Mouse (Mus musculus): ENCODE results near the gene Leng9. TPM values are rescaled to one million over a fixed set of nuclear protein-coding genes. Genes with fewer than 3 reads are reported as not detected.

Leng9 gene
- polyA plus RNA-seq, 1 experiment from 2014 or later = 3.1 TPM

DNA sequence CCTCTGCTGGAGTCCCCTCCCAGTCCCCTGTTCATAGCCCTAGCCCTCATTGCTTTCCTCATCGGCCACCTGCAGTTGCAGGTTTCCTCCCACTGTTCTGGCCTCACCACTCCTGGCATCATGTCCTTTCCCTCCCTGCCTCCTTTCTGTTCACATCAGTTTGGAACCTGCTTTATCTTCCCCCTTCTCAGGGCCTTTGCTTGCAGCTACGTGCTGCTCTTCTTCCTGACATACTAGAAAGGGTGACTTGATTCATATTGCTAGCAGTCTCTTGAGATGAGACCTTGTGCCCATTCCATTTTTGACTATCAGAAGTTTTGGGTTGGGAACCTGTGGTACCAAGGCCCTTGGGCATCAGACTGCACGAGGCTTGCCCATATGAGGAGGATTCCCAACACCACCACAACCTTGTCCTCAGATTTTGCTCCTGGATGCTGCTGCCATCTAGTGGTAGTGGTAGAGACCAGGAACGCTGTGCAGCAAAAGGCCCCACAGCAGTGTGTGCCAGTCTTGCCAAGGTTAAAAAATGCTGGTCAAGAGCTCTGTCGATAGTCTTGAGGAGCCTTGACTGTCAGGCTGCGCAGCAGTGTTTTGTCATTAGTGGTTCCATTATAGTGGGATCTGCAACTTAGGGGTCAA is 4.5 kb downstream of the Leng9 start:
- no peak overlapping the region for H3K4me3 ChIP-seq (replicated peaks; ENCODE audit: low read length)
- no peaks in the 10 kb centered on the region for H3K9me3 ChIP-seq (ENCODE audit: control insufficient read depth, low read length)
- H3K9ac ChIP-seq = no peak overlapping the region
- DNase-seq (ENCODE audit: low spot score) (peak; percentile 48), ATAC-seq (ENCODE audit: low FRiP score) (no peak)
- no peak overlapping the region for H3K27ac ChIP-seq
- peaks cover 20% of the 10 kb centered on the region for H3K4me1 ChIP-seq (replicated peaks; ENCODE audit: control insufficient read depth, insufficient read depth, low read length)
- H3K36me3 ChIP-seq (replicated peaks; ENCODE audit: control insufficient read depth, insufficient read depth) = peaks cover 73% of the 10 kb centered on the region
- peaks cover 4% of the 10 kb centered on the region; the same call in 1 of the 2 replicates for H3K27me3 ChIP-seq (ENCODE audit: control insufficient read depth, insufficient read depth, low read length)
- no peak overlapping the region for H3K4me2 ChIP-seq (replicated peaks)
- 66% methylated on average over 6 of the region's 6 CpGs for WGBS

DNA sequence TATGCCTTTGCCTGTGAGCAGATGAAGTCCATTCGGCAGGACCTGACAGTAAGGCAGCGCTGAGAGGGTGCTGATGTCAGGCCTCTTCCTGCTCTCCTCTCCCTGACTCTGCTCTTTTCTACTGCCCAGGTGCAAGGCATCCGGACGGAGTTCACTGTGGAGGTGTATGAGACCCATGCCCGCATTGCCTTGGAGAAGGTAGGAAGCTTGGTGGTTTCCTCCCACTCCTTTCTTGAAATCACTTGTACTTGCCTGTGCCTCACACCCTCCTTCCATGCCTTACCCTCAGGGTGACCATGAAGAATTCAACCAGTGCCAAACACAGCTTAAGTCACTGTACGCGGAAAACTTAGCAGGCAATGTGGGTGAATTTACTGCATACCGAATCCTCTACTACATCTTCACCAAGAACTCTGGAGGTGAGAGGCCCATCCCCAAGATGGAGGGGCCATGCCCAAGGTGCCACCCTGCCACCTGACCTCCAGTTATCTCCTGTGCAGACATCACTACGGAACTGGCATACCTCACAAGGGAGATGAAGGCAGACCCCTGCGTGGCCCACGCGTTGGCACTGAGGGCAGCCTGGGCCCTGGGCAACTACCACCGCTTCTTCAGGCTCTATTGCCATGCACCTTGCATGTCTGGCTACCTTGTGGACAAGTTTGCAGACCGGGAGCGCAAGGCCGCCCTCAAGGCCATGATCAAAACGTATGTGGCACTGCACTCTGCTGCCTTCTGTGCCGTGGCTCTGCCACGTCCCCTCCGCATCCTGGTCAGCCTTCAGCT is 5.2 kb downstream of the Leng9 start:
- Histone ChIP-seq H3K4me3 (replicated peaks; ENCODE audit: low read length) (no peak overlapping the region), H3K4me1 (replicated peaks; ENCODE audit: control insufficient read depth, insufficient read depth, low read length) (peaks cover 13% of the 10 kb centered on the region), H3K4me2 (replicated peaks) (no peak overlapping the region), H3K36me3 (replicated peaks; ENCODE audit: control insufficient read depth, insufficient read depth) (peaks cover 80% of the 10 kb centered on the region), H3K27ac (no peak overlapping the region), H3K27me3 (ENCODE audit: control insufficient read depth, insufficient read depth, low read length) (no peaks in the 10 kb centered on the region), H3K9ac (no peak overlapping the region), H3K9me3 (ENCODE audit: control insufficient read depth, low read length) (no peaks in the 10 kb centered on the region)
- 95% methylated on average over 20 of the region's 20 CpGs for WGBS
- DNase-seq (ENCODE audit: low spot score) (no peak), ATAC-seq (ENCODE audit: low FRiP score) (no peak)

DNA sequence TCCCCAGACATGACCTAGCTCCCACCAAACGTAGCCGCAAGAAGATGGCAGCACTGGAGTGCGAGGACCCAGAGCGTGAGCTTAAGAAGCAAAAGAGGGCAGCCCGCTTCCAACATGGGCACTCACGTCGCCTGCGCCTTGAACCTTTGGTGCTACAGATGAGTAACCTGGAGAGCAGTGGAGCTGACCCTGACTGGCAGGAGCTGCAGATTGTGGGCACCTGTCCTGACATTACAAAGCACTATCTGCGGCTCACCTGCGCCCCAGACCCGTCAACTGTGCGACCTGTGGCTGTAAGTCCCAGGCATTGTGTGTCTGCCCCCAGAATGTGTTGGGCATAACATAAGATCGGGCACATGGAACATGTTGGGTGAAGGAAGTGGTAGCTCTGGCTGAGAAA is 6.1 kb downstream of the Leng9 start:
- DNase-seq (ENCODE audit: low spot score) = no peak
- 95% methylated on average over 13 of the region's 13 CpGs for WGBS

DNA sequence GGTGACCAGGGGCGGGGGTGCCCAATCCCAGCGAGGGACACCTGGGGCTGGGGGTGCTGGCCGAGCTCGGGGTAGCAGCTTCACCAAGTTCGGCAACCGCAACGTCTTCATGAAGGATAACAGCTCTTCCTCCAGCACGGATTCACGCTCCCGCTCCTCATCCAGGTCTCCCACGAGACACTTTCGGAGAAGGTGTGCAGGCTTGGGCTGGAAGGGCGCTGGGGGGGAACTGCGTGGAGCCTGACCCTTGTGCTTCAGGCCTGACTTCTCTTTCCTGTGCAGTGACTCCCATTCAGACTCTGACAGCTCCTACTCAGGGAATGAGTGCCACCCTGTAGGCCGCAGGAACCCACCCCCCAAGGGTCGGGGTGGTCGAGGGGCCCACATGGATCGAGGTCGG is 6.7 kb downstream of the Leng9 start:
- no peak for DNase-seq (ENCODE audit: low spot score)
- Histone ChIP-seq H3K9me3 (ENCODE audit: control insufficient read depth, low read length) (no peaks in the 10 kb centered on the region), H3K27ac (no peak overlapping the region), H3K4me2 (replicated peaks) (no peak overlapping the region), H3K4me1 (replicated peaks; ENCODE audit: control insufficient read depth, insufficient read depth, low read length) (peaks cover 4% of the 10 kb centered on the region), H3K36me3 (replicated peaks; ENCODE audit: control insufficient read depth, insufficient read depth) (peaks cover 94% of the 10 kb centered on the region), H3K27me3 (ENCODE audit: control insufficient read depth, insufficient read depth, low read length) (no peaks in the 10 kb centered on the region), H3K4me3 (replicated peaks; ENCODE audit: low read length) (no peak overlapping the region), H3K9ac (no peak overlapping the region)
- WGBS = 96% methylated on average over 19 of the region's 19 CpGs
- ATAC-seq (ENCODE audit: low FRiP score) = no peak

More for the DNA sequence above, 6.1 kb downstream of the Leng9 start:
- Histone ChIP-seq H3K9ac (no peak overlapping the region), H3K36me3 (replicated peaks; ENCODE audit: control insufficient read depth, insufficient read depth) (peaks cover 89% of the 10 kb centered on the region), H3K4me1 (replicated peaks; ENCODE audit: control insufficient read depth, insufficient read depth, low read length) (peaks cover 9% of the 10 kb centered on the region), H3K27ac (no peak overlapping the region), H3K9me3 (ENCODE audit: control insufficient read depth, low read length) (no peaks in the 10 kb centered on the region), H3K4me2 (replicated peaks) (no peak overlapping the region), H3K27me3 (ENCODE audit: control insufficient read depth, insufficient read depth, low read length) (no peaks in the 10 kb centered on the region), H3K4me3 (replicated peaks; ENCODE audit: low read length) (no peak overlapping the region)
- ATAC-seq (ENCODE audit: low FRiP score) = no peak

DNA sequence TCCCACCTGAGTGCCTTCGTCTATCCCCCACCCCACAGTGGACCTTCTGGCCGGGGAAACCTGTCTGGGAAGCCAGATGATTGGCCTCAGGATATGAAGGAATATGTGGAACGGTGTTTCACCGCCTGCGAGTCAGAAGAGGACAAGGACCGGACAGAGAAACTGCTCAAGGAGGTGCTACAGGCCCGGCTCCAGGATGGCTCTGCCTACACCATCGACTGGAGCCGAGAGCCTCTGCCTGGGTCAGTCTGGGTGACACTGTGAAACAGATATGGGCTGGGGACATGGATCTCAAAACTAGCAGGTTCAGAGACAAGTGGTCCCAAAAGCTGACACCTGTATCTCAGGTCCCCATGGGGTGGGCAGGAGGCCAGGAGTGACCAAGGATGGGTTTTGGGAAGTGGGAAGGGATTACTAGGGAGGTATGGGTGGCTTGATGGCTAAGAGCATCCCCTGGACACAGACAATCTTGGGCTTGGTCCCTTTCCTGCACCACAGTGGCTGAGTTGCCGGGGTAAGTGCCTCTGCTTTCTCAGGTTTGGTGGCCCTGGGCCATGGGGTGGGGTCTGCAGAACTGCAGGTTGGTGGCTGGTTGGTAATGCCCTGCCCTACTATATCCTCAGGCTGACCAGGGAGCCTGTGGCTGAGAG is 7.3 kb downstream of the Leng9 start:
- ATAC-seq (ENCODE audit: low FRiP score) (no peak), DNase-seq (ENCODE audit: low spot score) (no peak)
- WGBS = 97% methylated on average over 10 of the region's 10 CpGs
- no peaks in the 10 kb centered on the region for H3K27me3 ChIP-seq (ENCODE audit: control insufficient read depth, insufficient read depth, low read length)
- H3K4me1 ChIP-seq (replicated peaks; ENCODE audit: control insufficient read depth, insufficient read depth, low read length) = peaks cover 3% of the 10 kb centered on the region
- no peak overlapping the region for H3K27ac ChIP-seq
- no peak overlapping the region for H3K9ac ChIP-seq
- no peak overlapping the region for H3K4me2 ChIP-seq (replicated peaks)
- no peaks in the 10 kb centered on the region for H3K9me3 ChIP-seq (ENCODE audit: control insufficient read depth, low read length)
- no peak overlapping the region for H3K4me3 ChIP-seq (replicated peaks; ENCODE audit: low read length)
- peaks cover 94% of the 10 kb centered on the region for H3K36me3 ChIP-seq (replicated peaks; ENCODE audit: control insufficient read depth, insufficient read depth)

- WGBS = 96% methylated on average over 6 of the region's 6 CpGs
Observed at GRCm38 (mm10) chr7:4141648-4142325, 8.4 kb downstream of the Leng9 start.

DNA sequence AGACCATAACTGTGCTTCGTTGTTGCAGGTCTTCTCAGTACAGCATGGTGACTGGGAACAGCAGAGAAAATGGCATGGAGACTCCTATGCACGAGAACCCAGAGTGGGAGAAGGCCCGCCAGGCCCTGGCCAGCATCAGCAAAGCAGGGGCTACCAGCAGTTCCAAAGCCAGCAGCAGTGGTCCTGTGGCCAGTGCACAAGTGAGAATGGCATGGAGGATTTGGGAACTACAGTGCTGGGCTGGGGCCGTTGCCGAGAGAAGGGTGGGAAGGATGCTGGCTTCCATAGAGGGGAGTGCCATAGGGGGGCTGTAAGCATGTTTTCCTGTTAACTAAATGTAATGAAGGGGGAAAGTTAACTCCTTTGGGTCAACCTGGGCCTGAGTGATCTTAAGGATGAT is 10.8 kb downstream of the Leng9 start:
- no peaks in the 10 kb centered on the region for H3K27me3 ChIP-seq (ENCODE audit: control insufficient read depth, insufficient read depth, low read length)
- H3K36me3 ChIP-seq (replicated peaks; ENCODE audit: control insufficient read depth, insufficient read depth) = peaks cover 58% of the 10 kb centered on the region
- H3K9ac ChIP-seq = no peak overlapping the region
- H3K4me3 ChIP-seq (replicated peaks; ENCODE audit: low read length) = no peak overlapping the region
- H3K4me2 ChIP-seq (replicated peaks) = no peak overlapping the region
- DNase-seq (ENCODE audit: low spot score) (no peak), ATAC-seq (ENCODE audit: low FRiP score) (no peak)
- no peaks in the 10 kb centered on the region for H3K9me3 ChIP-seq (ENCODE audit: control insufficient read depth, low read length)
- WGBS = 89% methylated on average over 5 of the region's 5 CpGs
- no peak overlapping the region for H3K27ac ChIP-seq
- peaks cover 15% of the 10 kb centered on the region for H3K4me1 ChIP-seq (replicated peaks; ENCODE audit: control insufficient read depth, insufficient read depth, low read length)

More at GRCm38 (mm10) chr7:4141648-4142325, 8.4 kb downstream of the Leng9 start:
- Histone ChIP-seq H3K4me3 (replicated peaks; ENCODE audit: low read length) (no peak overlapping the region), H3K4me2 (replicated peaks) (no peak overlapping the region), H3K27ac (no peak overlapping the region), H3K9ac (no peak overlapping the region), H3K9me3 (ENCODE audit: control insufficient read depth, low read length) (no peaks in the 10 kb centered on the region), H3K27me3 (ENCODE audit: control insufficient read depth, insufficient read depth, low read length) (no peaks in the 10 kb centered on the region), H3K36me3 (replicated peaks; ENCODE audit: control insufficient read depth, insufficient read depth) (peaks cover 82% of the 10 kb centered on the region), H3K4me1 (replicated peaks; ENCODE audit: control insufficient read depth, insufficient read depth, low read length) (peaks cover 8% of the 10 kb centered on the region)
- ATAC-seq (ENCODE audit: low FRiP score) (no peak), DNase-seq (ENCODE audit: low spot score) (no peak)

DNA sequence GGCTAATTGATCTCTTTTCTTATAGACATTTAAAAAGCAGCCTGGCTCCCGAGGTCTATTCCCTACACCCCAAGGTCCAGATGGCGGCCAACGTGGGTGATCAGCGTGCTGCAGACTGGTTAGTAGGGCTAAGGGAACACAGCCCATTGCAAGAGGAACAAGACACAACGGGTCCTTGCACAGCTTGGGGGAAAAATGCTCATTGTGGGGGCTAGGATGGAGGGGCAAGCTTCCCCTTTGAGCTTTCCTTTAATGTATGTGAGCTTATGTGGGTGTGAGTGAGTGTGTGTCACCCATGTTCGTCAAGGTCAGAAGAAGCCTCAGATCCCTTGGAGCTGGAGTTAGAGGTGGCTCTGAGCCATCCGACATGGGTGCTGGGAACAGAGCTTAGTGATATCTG is 11.5 kb downstream of the Leng9 start:
- WGBS = 95% methylated on average over 7 of the region's 7 CpGs
- H3K36me3 ChIP-seq (replicated peaks; ENCODE audit: control insufficient read depth, insufficient read depth) = peaks cover 51% of the 10 kb centered on the region
- DNase-seq (ENCODE audit: low spot score) (no peak), ATAC-seq (ENCODE audit: low FRiP score) (no peak)
- H3K27ac ChIP-seq = no peak overlapping the region
- H3K9me3 ChIP-seq (ENCODE audit: control insufficient read depth, low read length) = no peaks in the 10 kb centered on the region
- no peak overlapping the region for H3K4me3 ChIP-seq (replicated peaks; ENCODE audit: low read length)
- H3K4me1 ChIP-seq (replicated peaks; ENCODE audit: control insufficient read depth, insufficient read depth, low read length) = peaks cover 15% of the 10 kb centered on the region
- no peaks in the 10 kb centered on the region for H3K27me3 ChIP-seq (ENCODE audit: control insufficient read depth, insufficient read depth, low read length)
- no peak overlapping the region; the same call in 1 of the 2 replicates for H3K4me2 ChIP-seq (replicated peaks)
- no peak overlapping the region for H3K9ac ChIP-seq

DNA sequence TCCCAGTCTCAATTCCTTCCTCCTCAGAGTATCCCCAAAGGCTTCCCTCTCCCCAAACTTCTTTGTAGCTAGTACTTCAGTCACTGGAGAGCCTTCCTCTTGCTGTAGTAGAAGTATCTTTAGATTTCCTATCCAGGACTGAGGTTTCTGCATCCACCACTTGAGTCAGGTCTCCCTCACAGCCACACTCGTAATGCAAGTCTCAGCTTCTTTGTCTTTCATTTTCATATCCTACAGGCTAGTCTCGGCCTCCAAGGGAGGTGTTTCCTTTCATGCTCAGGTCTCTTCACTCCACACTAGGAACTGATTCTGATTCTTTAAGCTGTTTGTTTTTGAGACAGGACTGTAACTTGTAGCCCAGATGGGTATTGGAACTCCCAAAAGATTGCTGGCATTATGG is 12.0 kb downstream of the Leng9 start:
- WGBS = 76% methylated on average over 2 of the region's 2 CpGs
- Histone ChIP-seq H3K9ac (peak overlapping the region; percentile 85), H3K9me3 (ENCODE audit: control insufficient read depth, low read length) (no peaks in the 10 kb centered on the region), H3K27ac (no peak overlapping the region), H3K4me3 (replicated peaks; ENCODE audit: low read length) (peak overlapping the region; percentile 84), H3K4me2 (replicated peaks) (peak overlapping the region; percentile 97), H3K27me3 (ENCODE audit: control insufficient read depth, insufficient read depth, low read length) (no peaks in the 10 kb centered on the region), H3K36me3 (replicated peaks; ENCODE audit: control insufficient read depth, insufficient read depth) (peaks cover 46% of the 10 kb centered on the region), H3K4me1 (replicated peaks; ENCODE audit: control insufficient read depth, insufficient read depth, low read length) (peaks cover 15% of the 10 kb centered on the region)
- no peak for ATAC-seq (ENCODE audit: low FRiP score)
- no peak for DNase-seq (ENCODE audit: low spot score)
